Mouse (Mus musculus) v-Abl transformed pro-B cells (cell line): ENCODE results near the gene Tnfaip6.
"Not testable (repeated sequence)": the region's sequence is repeated elsewhere in the genome, so short reads cannot be mapped to it uniquely, and the experiment has no call there.

Experiments
- in situ Hi-C, 2 experiments: fragments of 400-800 bp; cut with MboI; formaldehyde crosslinking; loops; one replicate each; pipeline ENCODE4 v1.15.1; 2025; ENCODE audit not compliant: unreplicated experiment in 2 of 2

Tnfaip6 gene

GRCm38 (mm10) chr2:52037882-52038281, at the start of gene Tnfaip6:
Gene Tnfaip6 (plus strand): TSS chr2:52038009.
- in situ Hi-C loops = no loop called here

GRCm38 (mm10) chr2:51989559-51989958, 48.2 kb upstream of the Tnfaip6 start:
- in situ Hi-C loops = no loop called here

- in situ Hi-C loops = no loop called here
These were observed 46.4 kb upstream of the Tnfaip6 start for GRCm38 (mm10) chr2:51991447-51991846.

- in situ Hi-C loops = no loop called here
These were observed 37.8 kb upstream of the Tnfaip6 start for GRCm38 (mm10) chr2:51999996-52000395.

GRCm38 (mm10) chr2:52001521-52001920, 36.3 kb upstream of the Tnfaip6 start:
- in situ Hi-C loops = no loop called here

- in situ Hi-C loops = not testable (repeated sequence)
These were observed 35.5 kb upstream of the Tnfaip6 start for GRCm38 (mm10) chr2:52002299-52002698.

GRCm38 (mm10) chr2:52006380-52006779, 31.4 kb upstream of the Tnfaip6 start:
- in situ Hi-C loops = no loop called here

GRCm38 (mm10) chr2:52011820-52012219, 26.0 kb upstream of the Tnfaip6 start:
- in situ Hi-C loops = not testable (repeated sequence)

GRCm38 (mm10) chr2:52013306-52013820, 24.4 kb upstream of the Tnfaip6 start:
- in situ Hi-C loops = no loop called here

GRCm38 (mm10) chr2:52016361-52016760, 21.4 kb upstream of the Tnfaip6 start:
- in situ Hi-C loops = no loop called here

- in situ Hi-C loops = no loop called here
These were observed 10.7 kb upstream of the Tnfaip6 start for GRCm38 (mm10) chr2:52027061-52027460.

GRCm38 (mm10) chr2:52029426-52029825, 8.4 kb upstream of the Tnfaip6 start:
- in situ Hi-C loops = no loop called here

GRCm38 (mm10) chr2:52031491-52031890, 6.3 kb upstream of the Tnfaip6 start:
- in situ Hi-C loops = no loop called here

GRCm38 (mm10) chr2:52034601-52035000, 3.2 kb upstream of the Tnfaip6 start:
- in situ Hi-C loops = no loop called here

GRCm38 (mm10) chr2:52035144-52035543, 2.7 kb upstream of the Tnfaip6 start:
- in situ Hi-C loops = no loop called here

- in situ Hi-C loops = no loop called here
These were observed 747 bp upstream of the Tnfaip6 start for GRCm38 (mm10) chr2:52036929-52037595.

GRCm38 (mm10) chr2:52038558-52038957, 749 bp downstream of the Tnfaip6 start:
- in situ Hi-C loops = no loop called here

- in situ Hi-C loops = no loop called here
These were observed 1.4 kb downstream of the Tnfaip6 start for GRCm38 (mm10) chr2:52039083-52039801.

- in situ Hi-C loops = no loop called here
These were observed 4.3 kb downstream of the Tnfaip6 start for GRCm38 (mm10) chr2:52042132-52042531.

- in situ Hi-C loops = no loop called here
These were observed 4.9 kb downstream of the Tnfaip6 start for GRCm38 (mm10) chr2:52042714-52043113.

- in situ Hi-C loops = no loop called here
These were observed 5.7 kb downstream of the Tnfaip6 start for GRCm38 (mm10) chr2:52043485-52043884.

GRCm38 (mm10) chr2:52046032-52046431, 8.2 kb downstream of the Tnfaip6 start:
- in situ Hi-C loops = no loop called here
